In genomic region chr1:89015385-89015784, GRCm38 (mm10) we compare ENCODE assay signal across 7 mouse cellular contexts. TPM values are rescaled to one million over a fixed set of nuclear protein-coding genes. Genes with fewer than 3 reads are reported as not detected.
DNase-seq lines count a peak whose midpoint lies in the region; ATAC-seq and TF ChIP-seq lines count a peak whose summit lies in the region.

No protein-coding gene starts in this region.

- no peaks in the 10 kb centered on the region for H3K27me3 ChIP-seq in kidney, adult 2 months (replicated peaks; ENCODE audit: control insufficient read depth, insufficient read depth, low read length)

- no peak for ATAC-seq in erythroid progenitor cell, adult 5-6 weeks (replicated peaks; ENCODE audit: low FRiP score, poor library complexity, severe bottlenecking)

- 9% methylated on average over 12 of the region's 12 CpGs for WGBS in kidney, adult 2 months

- peak overlapping the region; percentile 86 for H3K27ac ChIP-seq in kidney, adult 2 months (ENCODE audit: insufficient read depth, low read depth, low read length)

- peaks cover 12% of the 10 kb centered on the region; the same call in 1 of the 2 replicates for H3K4me1 ChIP-seq in kidney, adult 2 months (ENCODE audit: control insufficient read depth, insufficient read depth, low read length)

- TF ChIP-seq CTCF in kidney, adult 2 months (conservative IDR thresholded peaks at IDR 0.05; ENCODE audit: insufficient read depth, insufficient read length, low read depth, low read length) = no peak

- H3K36me3 ChIP-seq in kidney, adult 2 months (ENCODE audit: control insufficient read depth, insufficient read depth, low read length) = no peaks in the 10 kb centered on the region

- TF ChIP-seq POLR2A in kidney, adult 2 months (IDR thresholded peaks at IDR 0.05; ENCODE audit: low read depth, low read length) = no peak

- peak overlapping the region; percentile 28; the same call in 1 of the 2 replicates for H3K4me3 ChIP-seq in kidney, adult 2 months (ENCODE audit: insufficient read depth, low read depth, low read length)

- DNase-seq in 3134 (ENCODE audit: extremely low read depth, insufficient read length, low spot score) = peak; percentile 52
- DNase-seq in ES-CJ7 (ENCODE audit: low read depth, low spot score) = peak; percentile 92
- peak; percentile 90 for DNase-seq in kidney, adult 2 months
- peak; percentile 52 for DNase-seq in lung, postnatal 14 days
- no peak for DNase-seq in layer of hippocampus, postnatal 25 days (ENCODE audit: extremely low spot score in 1 of 2, low spot score in 1 of 2)
- DNase-seq in right cerebral cortex, adult 2 months (ENCODE audit: low spot score in 2 of 2) = no peak

RNA-seq across cellular contexts. Expression of gene Sh3bp4, which starts 54.8 kb away (rescaled TPM):
- 14.8 and 18.1 TPM in 2 replicates for polyA plus RNA-seq in kidney, adult 2 months (2012; rRNA removed)
- 10 to 100 TPM; 28.3 to 29.3 TPM for total RNA-seq in layer of hippocampus, postnatal 25 days (2021)
- 0.72 TPM in 1 of 2 replicates, not detected in the other for total RNA-seq in erythroid progenitor cell, adult 5-6 weeks (2015; ENCODE audit: low replicate concordance)
- not detected in 2 replicates for total RNA-seq in erythroid progenitor cell, adult 5-6 weeks (2017; ENCODE audit: low replicate concordance)

Comparison
In these comparisons a context has a peak if more than half of its experiments do, and no peak if none do; other contexts are left out.
1. DNase-seq: peak in 3134 (single experiment), ES-CJ7 (single experiment), kidney, adult 2 months (single experiment) and lung, postnatal 14 days (single experiment); none in layer of hippocampus, postnatal 25 days (0 of 2) and right cerebral cortex, adult 2 months (0 of 2).
2. RNA of gene Sh3bp4, which starts 54.8 kb away (total RNA-seq): 28.3 to 29.3 TPM in layer of hippocampus, postnatal 25 days; 0.72 TPM in erythroid progenitor cell, adult 5-6 weeks; every median in the first group is over 10 times any median in the second.